In genomic region chr6:139226127-139226526, GRCm38 (mm10) we compare ENCODE assay signal across 17 mouse cellular contexts.
"Had no signal": no experiment of that assay in that cellular context is flagged by ENCODE, and none has a peak within 500 bp of the region (broad histone marks: within the 10 kb centered on the region; RNA-seq: fewer than 3 reads in every experiment).

No protein-coding gene starts in this region.

- ATAC-seq: liver, embryonic 12.5 days; liver, postnatal 0 days; lung, postnatal 0 days; midbrain, embryonic 13.5 days; midbrain, embryonic 15.5 days; midbrain, embryonic 16.5 days had no signal

- DNase-seq: left cerebral cortex, postnatal 4 days; liver; liver, embryonic 13.5 days; liver, postnatal 0 days; lung, adult 18-20 months; lung, adult 2 months; lung, embryonic 14.5 days; lung, postnatal 10 days; lung, postnatal 14 days; lung, postnatal 36 days; lung, postnatal 4 days; midbrain, embryonic 14.5 days had no signal
